Mouse (Mus musculus): Measurements from ENCODE around the gene Dnajb5. TPM values are rescaled to one million over a fixed set of nuclear protein-coding genes. Genes with fewer than 3 reads are reported as not detected.

Dnajb5 gene
- total RNA-seq, 2 experiments from 2014 or later: 118 to 161 TPM

Other genes starting within 250 kb of the Dnajb5 start
- gene 4930578G10Rik, start 214.3 kb upstream of the Dnajb5 start, total RNA-seq (2021): not detected
- under 1 TPM in 1 of 2 experiments, not detected in 1; 0.66 TPM for gene Ccl19, start 193.2 kb upstream of the Dnajb5 start, total RNA-seq (2021)
- 1 to 10 TPM; 5.3 to 7.3 TPM for gene Ccl21a, start 175.8 kb upstream of the Dnajb5 start, total RNA-seq (2021)
- gene Fam205a1, start 95.9 kb upstream of the Dnajb5 start, total RNA-seq (2021): not detected
- not detected for gene Gm12394, start 93.0 kb upstream of the Dnajb5 start, total RNA-seq (2021)
- under 1 TPM; 0.49 to 0.86 TPM for gene Fam205c, start 75.6 kb upstream of the Dnajb5 start, total RNA-seq (2021)
- gene Phf24, start 33.2 kb upstream of the Dnajb5 start, total RNA-seq (2021): under 1 TPM; 0.45 to 0.66 TPM
- gene 1700022I11Rik, start 19.8 kb downstream of the Dnajb5 start, total RNA-seq (2021): not detected
- gene Vcp, start 50.7 kb downstream of the Dnajb5 start, total RNA-seq (2021): 100 to 1,000 TPM; 260 to 262 TPM
- 1 to 10 TPM; 2.2 to 2.6 TPM for gene Fancg, start 60.7 kb downstream of the Dnajb5 start, total RNA-seq (2021)
- 1 to 10 TPM; 5.4 to 6.5 TPM for gene Pigo, start 76.0 kb downstream of the Dnajb5 start, total RNA-seq (2021)
- 10 to 100 TPM; 82.9 to 84.8 TPM for gene Stoml2, start 81.9 kb downstream of the Dnajb5 start, total RNA-seq (2021)
- gene Fam214b, start 96.4 kb downstream of the Dnajb5 start, total RNA-seq (2021): 10 to 100 TPM; 25.1 to 27.8 TPM
- gene Unc13b, start 109.1 kb downstream of the Dnajb5 start, total RNA-seq (2021): 1 to 10 TPM; 4.1 to 4.6 TPM

All from gastrocnemius, postnatal 14 days (tissue).